Mouse (Mus musculus): ENCODE results near the gene Dennd2c.
A peak's percentile ranks its signal among the peaks of the same experiment; 100 is the strongest.
"Not testable (repeated sequence)": the region's sequence is repeated elsewhere in the genome, so short reads cannot be mapped to it uniquely, and the experiment has no call there.

The Dennd2c gene

GRCm38 (mm10) chr3:103171505-103172267 is 69.3 kb downstream of the Dennd2c start, which contains the start of gene Bcas2:
Gene Bcas2 (plus strand): TSS chr3:103171655.
- peak; percentile 99 for DNase-seq

GRCm38 (mm10) chr3:103172615-103173014 is 70.2 kb downstream of the Dennd2c start:
- no peak for DNase-seq

DNA sequence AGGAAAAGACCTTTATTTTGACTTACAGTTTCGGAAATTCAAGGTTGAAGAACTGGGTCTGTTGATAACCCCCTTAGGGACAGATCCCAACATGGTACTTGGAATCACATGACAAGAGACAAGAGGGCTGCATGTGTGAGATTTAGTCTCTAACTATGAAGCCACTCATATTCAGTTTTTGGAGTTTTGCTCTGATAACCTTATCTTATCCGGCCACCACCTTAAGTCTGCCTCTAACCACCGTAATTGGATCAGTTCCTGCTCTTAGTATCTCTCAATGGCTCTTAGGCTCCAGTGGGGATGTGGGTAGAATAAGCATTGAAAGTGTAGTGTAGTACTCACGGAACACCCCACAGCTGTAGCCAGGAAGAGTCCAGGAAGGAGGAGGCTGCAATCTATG is 74.3 kb downstream of the Dennd2c start:
- DNase-seq, result no peak

DNA sequence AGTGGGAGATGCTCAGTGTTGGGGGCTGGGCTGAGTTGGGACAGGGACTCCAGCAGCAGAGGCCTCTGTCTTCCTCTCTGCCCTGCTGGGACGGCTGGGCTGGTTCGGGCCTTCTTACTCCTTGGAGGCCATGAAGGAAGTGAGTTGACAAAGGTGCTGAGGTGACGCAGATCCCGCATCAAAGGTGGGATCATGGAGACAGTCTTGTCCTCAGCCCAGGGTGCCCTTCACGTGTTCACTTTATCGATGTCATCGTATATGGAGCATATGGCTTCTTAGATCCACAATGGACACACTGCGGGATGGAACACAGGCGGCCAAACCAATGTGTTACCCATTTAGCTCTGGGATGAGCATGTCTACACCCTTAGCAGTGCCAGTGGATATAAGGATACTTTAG is 77.1 kb downstream of the Dennd2c start:
- no peak for DNase-seq

- no peak for DNase-seq
Measured at GRCm38 (mm10) chr3:103181171-103181570, 78.8 kb downstream of the Dennd2c start.

DNA sequence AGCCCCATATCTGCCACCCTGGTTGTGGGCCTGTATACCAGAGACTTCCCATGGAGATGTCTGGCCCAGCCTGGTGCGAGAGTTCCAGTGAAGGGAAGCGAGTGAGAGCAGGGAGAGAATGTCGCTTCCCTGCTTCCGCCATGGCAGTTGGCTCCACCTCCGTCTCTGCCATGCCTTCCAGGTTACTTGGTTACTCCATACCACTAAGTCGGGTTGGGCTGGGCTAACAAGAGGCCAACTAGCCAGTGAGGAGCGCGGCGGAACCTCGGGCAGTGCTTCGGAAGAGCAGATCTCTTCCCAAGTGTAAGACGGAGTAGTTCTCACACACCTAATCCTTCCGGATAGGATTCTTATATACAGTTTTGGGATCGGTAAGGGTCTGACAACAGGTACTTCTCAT is 80.4 kb downstream of the Dennd2c start:
- no peak for DNase-seq

- not testable (repeated sequence) for DNase-seq
Measured at GRCm38 (mm10) chr3:103184467-103184866, 82.1 kb downstream of the Dennd2c start.

GRCm38 (mm10) chr3:103188451-103188850 is 86.0 kb downstream of the Dennd2c start:
- no peak for DNase-seq

DNA sequence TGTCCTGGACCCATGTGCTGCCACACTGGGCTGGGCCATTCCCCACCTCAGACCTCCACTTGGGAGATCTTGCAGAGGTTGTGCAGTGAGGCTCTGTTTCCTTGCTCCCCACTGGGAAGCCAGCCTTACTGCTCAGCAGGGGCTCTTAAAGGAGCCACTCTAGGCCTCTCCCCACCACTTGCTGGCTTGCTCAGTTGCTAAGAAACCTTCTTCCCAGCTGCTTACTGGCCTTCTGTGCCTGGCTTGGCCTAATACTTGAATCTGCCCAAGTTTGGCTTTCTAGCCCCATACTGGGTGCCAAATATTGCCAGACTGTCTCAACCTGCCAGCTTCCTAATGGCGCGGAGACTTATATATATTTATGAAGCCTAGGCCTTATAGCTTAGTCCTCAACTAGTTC is 86.5 kb downstream of the Dennd2c start:
- no peak for DNase-seq

DNA sequence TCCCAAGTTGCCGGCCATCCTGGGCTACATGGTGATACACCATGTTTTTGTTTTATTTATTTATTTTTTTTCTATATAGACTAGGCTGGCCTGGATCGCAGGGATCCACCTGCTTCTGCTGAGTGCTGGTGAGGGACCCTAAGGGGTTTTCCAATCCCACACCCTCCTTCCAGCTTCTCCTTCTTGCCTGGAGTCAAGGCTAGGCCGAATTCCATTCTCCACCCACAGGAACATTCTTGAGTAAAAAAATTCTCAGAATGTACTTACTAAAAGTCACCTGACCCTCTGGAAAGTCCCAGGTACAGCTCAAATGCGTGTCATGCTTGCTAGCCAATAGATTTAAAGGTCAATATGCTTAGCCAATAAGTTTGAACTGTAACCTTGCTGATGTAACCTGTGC is 89.8 kb downstream of the Dennd2c start:
- no peak for DNase-seq

DNA sequence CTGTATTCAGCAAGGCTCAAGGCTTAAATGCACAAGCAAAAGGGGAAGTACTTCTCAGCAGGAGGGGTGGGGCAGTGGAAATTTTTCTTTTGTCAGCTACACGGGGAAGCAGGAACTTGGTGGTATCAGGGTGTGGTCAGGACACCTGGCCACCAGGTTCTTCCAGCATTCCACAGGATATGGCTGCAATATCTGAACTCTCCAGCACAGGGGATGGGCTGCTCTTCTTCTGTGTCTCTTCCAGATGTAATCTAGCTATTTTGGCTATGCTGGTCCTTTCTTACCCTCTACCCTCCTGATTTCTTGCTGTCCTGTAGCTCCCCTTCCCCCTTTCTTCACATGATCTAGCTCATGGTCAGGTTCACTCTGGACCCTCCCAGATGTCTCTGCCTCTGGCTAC is 90.8 kb downstream of the Dennd2c start:
- no peak for DNase-seq

DNA sequence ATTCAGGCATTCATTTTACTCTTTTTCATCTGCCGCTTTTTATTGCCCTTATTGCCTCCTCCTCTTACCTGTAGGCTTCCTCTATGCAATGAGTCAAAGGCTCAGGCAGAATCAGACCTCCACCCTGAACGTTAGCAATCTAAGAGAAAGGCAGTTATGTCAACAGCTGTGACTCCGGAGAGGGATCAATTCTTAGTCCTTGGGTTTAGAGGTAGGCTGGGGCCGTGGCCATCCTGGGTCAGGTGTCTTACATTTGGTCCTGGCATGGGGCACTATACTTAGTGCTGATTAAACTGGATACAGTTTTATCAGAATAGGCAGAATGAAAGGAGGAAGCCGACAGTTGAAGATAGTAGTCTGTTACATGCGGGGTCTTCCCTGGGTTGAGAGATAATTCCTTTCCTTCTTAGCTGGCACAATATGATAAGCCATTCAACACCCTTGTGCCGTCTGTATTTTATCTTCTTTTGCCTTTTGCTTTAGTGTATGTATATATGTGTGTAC is 94.0 kb downstream of the Dennd2c start:
- DNase-seq, result peak; percentile 78

DNA sequence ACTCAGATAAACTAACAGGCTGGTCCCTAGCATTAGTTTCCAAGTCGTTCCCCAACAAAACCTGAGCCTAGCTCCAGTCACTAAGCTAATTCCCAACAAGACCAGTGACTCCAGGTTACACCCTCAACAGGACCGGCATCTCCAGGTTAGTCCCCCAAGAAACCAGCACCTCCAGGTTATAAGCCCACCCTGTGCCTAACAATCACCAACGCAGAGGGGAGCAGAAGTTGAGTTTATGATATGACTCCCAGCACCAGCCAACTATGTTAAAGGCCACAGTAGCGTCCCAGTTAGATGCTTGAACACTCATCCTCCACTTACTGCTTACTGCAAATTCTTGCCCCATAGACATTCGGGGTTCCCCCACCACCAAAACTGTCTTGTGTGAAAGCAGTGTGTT is 97.0 kb downstream of the Dennd2c start:
- no peak for DNase-seq

- DNase-seq, result not testable (repeated sequence)
Measured at GRCm38 (mm10) chr3:103201105-103201504, 98.7 kb downstream of the Dennd2c start.

- no peak for DNase-seq
Measured at GRCm38 (mm10) chr3:103203554-103203953, 101.2 kb downstream of the Dennd2c start.

DNA sequence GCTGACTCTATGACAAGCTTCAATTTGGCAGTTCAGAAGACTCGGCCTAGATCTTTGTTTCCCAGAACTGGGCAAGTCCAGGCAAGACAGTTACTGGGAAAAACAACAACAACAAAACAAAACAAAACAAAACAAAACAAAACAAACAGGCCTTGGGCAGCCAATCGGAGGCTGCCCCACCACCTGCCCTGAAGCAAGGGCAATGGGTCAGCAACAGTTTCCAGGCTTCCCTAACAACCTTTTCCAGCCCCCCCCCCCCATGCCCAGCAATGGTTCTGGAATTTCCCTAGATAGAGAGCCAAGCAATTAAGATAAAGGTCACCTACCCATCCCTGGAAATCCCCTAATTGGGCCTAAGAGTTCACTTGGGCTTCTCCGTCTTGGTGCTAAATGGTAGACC is 102.0 kb downstream of the Dennd2c start:
- DNase-seq, result no peak

DNA sequence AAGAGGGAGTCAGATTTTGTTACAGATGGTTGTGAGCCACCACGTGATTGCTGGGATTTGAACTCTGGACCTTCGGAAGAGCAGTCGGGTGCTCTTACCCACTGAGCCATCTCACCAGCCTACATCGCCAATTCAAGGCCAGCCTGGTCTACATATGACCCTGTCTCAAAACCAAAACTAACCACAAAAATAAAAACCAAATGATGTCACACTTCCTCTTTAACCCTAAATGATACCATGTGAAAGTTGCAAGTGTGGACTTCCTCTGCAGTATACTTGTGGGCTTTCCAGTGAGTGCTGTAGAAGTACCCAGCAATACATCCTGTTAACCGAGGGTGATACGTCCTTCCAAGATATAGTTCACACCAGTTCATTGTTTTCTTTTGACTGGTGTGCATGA is 104.0 kb downstream of the Dennd2c start:
- no peak for DNase-seq

- no peak for DNase-seq
Measured at GRCm38 (mm10) chr3:103207749-103208148, 105.3 kb downstream of the Dennd2c start.

GRCm38 (mm10) chr3:103208237-103208636 is 105.8 kb downstream of the Dennd2c start:
- no peak for DNase-seq

- DNase-seq, result no peak
Measured at GRCm38 (mm10) chr3:103211101-103211500, 108.7 kb downstream of the Dennd2c start.

DNA sequence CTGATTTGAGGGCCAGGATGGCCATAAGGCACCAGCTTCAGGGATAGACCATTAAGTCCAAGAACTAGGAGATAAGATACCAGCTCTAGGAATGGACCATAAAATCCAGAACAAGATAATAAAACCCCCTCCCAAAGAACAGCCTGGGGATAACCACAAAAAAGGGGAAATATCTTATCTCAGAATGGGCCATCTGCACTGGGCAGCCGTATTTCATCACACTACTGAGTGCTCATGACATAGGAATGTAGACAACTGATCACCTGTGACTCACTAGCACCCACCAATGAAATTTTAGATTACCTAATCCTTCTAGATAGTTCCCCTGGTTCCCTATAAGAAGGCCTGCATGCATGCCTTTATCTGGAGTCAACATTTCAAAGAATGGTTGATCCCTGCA is 109.7 kb downstream of the Dennd2c start:
- no peak for DNase-seq

DNA sequence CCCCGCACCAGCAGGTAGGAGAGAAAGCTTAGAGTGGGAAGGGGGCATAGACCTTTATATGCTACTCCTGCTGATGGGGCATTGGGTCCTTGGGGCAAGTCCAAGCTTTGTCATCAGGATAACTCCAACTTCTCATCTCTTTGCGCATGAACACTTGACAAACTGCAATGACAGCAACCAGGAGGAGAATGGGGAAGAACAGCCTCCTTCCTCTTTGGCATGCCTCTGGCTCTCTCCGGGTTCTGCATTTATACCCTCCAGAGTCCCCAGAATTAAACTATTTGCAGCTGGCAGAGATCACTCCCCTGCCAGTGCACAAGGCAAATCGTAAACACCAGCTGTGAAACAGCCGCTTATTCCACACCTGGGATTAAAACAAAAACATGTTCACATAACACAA is 111.1 kb downstream of the Dennd2c start:
- no peak for DNase-seq

DNA sequence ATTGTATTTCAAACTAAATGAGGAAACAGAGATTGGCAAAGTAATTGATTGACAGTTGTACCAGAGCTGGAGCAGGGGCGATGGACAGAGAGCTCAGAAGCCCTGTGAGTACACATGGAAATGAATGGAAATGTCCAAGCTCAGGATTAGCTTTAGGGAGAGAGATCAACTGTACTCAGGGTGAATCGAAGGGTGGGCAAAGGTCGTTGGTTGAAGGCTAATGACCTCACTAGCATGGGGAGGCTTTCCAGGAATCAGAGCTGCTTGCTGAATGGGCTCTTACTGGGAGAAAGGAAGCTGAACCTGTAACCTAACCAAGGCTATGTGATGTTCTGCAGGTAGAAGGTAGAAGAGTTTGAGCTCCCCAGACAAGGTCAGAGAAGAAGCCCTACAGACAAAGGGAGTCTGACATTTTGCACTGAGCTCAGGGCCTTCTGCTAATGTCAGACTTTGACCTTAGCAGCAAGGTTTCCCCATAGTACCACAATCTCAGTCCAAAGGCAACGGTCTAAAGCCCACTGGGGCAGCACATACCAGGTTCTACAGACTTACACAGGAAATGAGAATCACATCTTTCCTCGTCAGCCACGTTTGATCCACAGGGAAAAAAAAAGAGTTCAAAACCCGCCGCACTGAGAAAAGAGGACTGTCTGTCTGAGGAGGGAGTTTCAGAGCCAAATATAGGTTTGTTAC is 112.3 kb downstream of the Dennd2c start:
- DNase-seq, result no peak

DNA sequence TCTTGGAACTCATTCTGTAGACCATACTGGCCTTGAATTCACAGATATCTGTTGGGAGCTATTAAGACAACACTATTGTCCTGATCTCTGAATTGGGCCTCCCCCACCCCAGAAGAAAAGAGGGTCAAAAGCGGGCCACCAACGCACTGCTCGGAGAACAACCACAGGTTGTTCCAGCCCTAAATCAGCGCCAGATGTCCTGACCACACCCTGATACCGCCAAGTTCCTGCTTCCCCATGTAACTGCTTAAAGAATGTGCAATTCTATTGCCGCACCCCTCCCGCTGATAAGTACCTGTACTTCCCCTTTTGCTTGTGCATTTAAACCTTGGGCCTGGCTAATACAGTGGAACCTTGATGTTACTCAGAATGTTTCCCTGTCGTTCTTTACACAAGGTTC is 113.0 kb downstream of the Dennd2c start:
- DNase-seq, result not testable (repeated sequence)

All from liver (tissue).